Mouse (Mus musculus) hindbrain, embryonic 12.5 days (tissue): Measurements from ENCODE around the gene Klhdc8b. TPM values are rescaled to one million over a fixed set of nuclear protein-coding genes. Genes with fewer than 3 reads are reported as not detected.

Experiments
- ATAC-seq: fragments of 200-750 bp; cut with Nextera tagmentation; 2 replicates; pipeline ENCODE4 v1.8.0; 2017; ENCODE audit warnings: moderate TSS enrichment; ENCODE audit not compliant: low FRiP score
- H3K27ac ChIP-seq: fragments of 300-500 bp; sonication (generic); 2 replicates; pipeline ENCODE4 v1.5.1; 2016; ENCODE audit warnings: mild to moderate bottlenecking
- H3K27me3 ChIP-seq: fragments of 300-500 bp; sonication (generic); 2 replicates; pipeline ENCODE4 v1.6.1; 2016; ENCODE audit warnings: mild to moderate bottlenecking
- H3K36me3 ChIP-seq: fragments of 300-500 bp; sonication (generic); 2 replicates; pipeline ENCODE4 v1.6.1; 2016; ENCODE audit warnings: mild to moderate bottlenecking
- H3K4me1 ChIP-seq: fragments of 300-500 bp; sonication (generic); 2 replicates; pipeline ENCODE4 v1.6.1; 2016
- H3K4me2 ChIP-seq: fragments of 300-500 bp; sonication (generic); replicated peaks from 2 replicates; pipeline ENCODE4 v1.6.1; 2016; ENCODE audit warnings: mild to moderate bottlenecking
- H3K4me3 ChIP-seq: fragments of 300-500 bp; sonication (generic); 2 replicates; pipeline ENCODE4 v1.5.1; 2016; ENCODE audit warnings: mild to moderate bottlenecking
- H3K9ac ChIP-seq: fragments of 300-500 bp; sonication (generic); 2 replicates; pipeline ENCODE4 v1.6.1; 2016; ENCODE audit warnings: mild to moderate bottlenecking, moderate library complexity
- H3K9me3 ChIP-seq: fragments of 300-500 bp; sonication (generic); replicated peaks from 2 replicates; pipeline ENCODE4 v1.6.1; 2016; ENCODE audit warnings: mild to moderate bottlenecking
- WGBS: fragments of 180-500 bp; shearing (Covaris S2); methylation state at CpG from one replicate; pipeline ENCODE4 v1.1.7; 2016; 5-methylcytosine and 5-hydroxymethylcytosine counted together
- polyA plus RNA-seq: library from polyadenylated mRNA; unstranded; fragments of >200 nt; fragmentation: Nextera tagmentation; extraction: Ambion mirVana; gene quantifications from 2 replicates; pipeline ENCODE4 v1.2.1, GENCODE M21; 2016

The Klhdc8b gene
- polyA plus RNA-seq, 1 experiment from 2014 or later = 57.7 TPM

DNA sequence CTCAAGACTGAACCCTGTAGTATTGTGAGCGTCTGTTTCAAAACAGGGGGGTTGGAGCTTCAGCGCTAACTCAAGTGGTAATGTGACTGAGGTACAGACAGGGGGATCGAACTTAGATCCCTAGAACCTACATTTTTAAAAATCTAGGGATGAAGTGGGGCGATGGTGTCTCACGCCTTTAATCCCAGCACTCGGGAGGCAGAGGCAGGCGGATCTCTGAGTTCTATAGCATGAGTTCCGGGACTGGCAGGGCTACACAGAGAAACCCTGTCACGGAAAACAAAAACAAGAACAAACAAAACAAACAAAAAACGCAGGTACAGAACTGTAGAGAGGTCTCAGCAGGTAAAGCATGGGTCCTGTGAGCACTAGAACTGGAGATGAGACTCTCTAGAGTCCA, 4.4 kb downstream of the Klhdc8b start:
- H3K4me3 ChIP-seq = no peak overlapping the region
- peaks cover 17% of the 10 kb centered on the region for H3K4me1 ChIP-seq
- H3K27ac ChIP-seq = no peak overlapping the region
- H3K9ac ChIP-seq = no peak overlapping the region
- peaks cover 14% of the 10 kb centered on the region for H3K27me3 ChIP-seq
- 89% methylated on average over 10 of the region's 10 CpGs for WGBS
- no peak for ATAC-seq
- H3K4me2 ChIP-seq = no peak overlapping the region
- no peaks in the 10 kb centered on the region for H3K36me3 ChIP-seq
- H3K9me3 ChIP-seq = no peaks in the 10 kb centered on the region

DNA sequence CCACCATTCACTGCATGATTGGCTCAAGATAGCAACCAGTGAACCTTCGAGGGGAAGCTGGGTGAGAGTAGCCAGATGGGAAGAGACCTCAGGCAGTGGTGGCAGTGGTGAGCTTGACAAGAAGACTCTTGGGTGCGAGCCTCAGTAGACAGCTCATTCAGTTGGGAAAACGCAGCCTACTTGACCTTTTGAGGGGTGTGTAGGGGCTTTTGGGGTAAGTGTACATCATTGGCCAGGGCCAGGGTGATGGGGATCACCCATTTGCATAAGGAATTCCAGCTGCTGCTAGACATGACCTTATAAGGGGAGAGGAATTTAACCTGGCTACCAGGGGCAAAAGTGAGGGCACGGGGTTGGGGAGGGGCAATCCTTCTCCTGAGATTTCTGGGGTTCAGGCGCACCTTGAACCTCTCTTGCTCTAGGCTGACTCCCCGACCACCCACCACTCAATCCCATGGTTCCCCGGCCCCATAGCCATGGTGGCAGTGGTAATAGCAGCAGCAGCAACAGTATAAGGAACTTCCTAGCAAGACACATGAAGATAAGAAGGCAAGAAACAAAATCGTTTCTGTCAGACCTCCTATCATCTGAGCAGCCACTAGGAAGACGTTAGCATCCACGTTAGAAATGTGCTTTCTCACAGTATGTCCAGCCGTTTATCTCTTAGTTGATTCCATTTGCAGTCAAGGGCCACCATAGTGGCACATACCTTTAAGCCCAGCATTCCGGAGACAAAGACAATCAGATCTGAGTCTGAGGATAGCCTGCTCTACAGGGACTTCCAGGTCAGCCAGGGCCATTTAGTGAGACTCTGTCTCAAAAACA, 5.4 kb downstream of the Klhdc8b start:
- no peak overlapping the region for H3K4me3 ChIP-seq
- no peaks in the 10 kb centered on the region for H3K9me3 ChIP-seq
- H3K27me3 ChIP-seq = peaks cover 14% of the 10 kb centered on the region
- H3K9ac ChIP-seq = no peak overlapping the region
- no peak overlapping the region for H3K4me2 ChIP-seq
- no peak for ATAC-seq
- H3K27ac ChIP-seq = no peak overlapping the region
- H3K4me1 ChIP-seq = peaks cover 17% of the 10 kb centered on the region
- H3K36me3 ChIP-seq = no peaks in the 10 kb centered on the region
- WGBS = 81% methylated on average over 12 of the region's 12 CpGs

DNA sequence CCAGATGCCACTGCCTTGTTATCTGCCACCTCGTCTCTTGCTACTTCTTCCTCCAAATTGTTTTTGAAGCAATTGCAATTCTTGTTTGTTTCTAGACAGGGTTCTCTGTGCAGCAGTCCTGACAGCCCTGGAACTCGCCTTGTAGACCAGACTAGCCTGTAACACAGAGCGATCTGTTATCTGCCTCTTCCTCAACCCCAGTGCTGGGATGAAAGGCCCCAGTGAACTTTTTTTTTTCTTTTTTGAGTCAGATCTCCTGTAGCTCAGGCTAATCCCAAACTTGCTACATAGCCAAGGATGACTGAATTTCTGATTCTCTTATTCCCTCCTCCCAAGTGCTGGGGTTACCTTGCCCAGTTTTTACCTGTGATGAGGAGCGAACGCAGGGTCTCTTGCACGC, 7.0 kb downstream of the Klhdc8b start:
- 86% methylated on average over 6 of the region's 6 CpGs for WGBS
- ATAC-seq = no peak
- peaks cover 31% of the 10 kb centered on the region for H3K4me1 ChIP-seq
- H3K36me3 ChIP-seq = no peaks in the 10 kb centered on the region
- H3K4me2 ChIP-seq = no peak overlapping the region
- H3K9me3 ChIP-seq = no peaks in the 10 kb centered on the region
- H3K4me3 ChIP-seq = no peak overlapping the region
- no peak overlapping the region for H3K27ac ChIP-seq
- no peak overlapping the region for H3K9ac ChIP-seq
- peaks cover 14% of the 10 kb centered on the region for H3K27me3 ChIP-seq

DNA sequence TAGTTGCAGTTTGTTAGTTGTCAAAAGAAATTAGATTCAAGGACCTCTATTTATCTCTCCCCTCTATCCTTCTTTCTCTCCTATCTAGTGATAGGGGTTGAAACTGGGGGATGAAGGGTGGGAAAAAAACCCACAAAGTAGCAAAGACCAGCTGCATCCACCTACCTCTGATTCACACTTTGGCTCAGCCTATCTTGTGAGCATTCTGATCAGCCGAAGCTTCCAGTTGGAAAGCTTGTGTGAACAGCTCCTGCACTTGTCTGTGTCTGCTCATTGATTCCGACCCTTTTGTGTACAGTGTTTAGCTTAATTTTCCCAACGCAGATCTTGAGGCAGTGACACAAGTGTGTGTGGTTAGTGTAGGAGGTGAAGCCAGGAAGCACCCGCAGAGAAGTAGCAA, 7.9 kb downstream of the Klhdc8b start:
- no peak for ATAC-seq
- 82% methylated on average over 4 of the region's 4 CpGs for WGBS
- Histone ChIP-seq H3K4me3 (no peak overlapping the region), H3K9me3 (no peaks in the 10 kb centered on the region), H3K27ac (no peak overlapping the region), H3K9ac (no peak overlapping the region), H3K4me2 (peak overlapping the region; percentile 82; the same call in 1 of the 2 replicates), H3K36me3 (peaks cover 5% of the 10 kb centered on the region), H3K4me1 (peaks cover 39% of the 10 kb centered on the region), H3K27me3 (peaks cover 8% of the 10 kb centered on the region; the same call in 1 of the 2 replicates)

DNA sequence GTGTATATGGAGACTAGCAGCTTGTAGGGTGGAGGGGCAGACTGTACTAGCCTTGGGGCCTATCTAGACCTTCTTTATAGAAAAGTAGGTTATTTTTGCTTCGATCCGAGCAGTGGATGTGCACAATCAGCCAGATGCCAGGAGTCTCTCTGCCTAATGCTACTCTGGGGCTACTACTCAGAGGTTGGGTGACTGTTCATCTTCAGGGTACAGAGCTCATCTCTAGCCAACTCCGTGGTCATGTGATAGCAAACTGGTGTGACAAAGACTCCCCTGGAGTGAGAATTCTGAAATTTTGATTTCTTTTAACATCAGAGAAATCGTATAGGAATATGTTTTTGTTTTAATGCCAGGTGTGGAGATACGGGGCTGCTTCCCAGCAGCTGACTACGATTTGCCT, 8.5 kb downstream of the Klhdc8b start:
- peak overlapping the region; percentile 92 for H3K27ac ChIP-seq

DNA sequence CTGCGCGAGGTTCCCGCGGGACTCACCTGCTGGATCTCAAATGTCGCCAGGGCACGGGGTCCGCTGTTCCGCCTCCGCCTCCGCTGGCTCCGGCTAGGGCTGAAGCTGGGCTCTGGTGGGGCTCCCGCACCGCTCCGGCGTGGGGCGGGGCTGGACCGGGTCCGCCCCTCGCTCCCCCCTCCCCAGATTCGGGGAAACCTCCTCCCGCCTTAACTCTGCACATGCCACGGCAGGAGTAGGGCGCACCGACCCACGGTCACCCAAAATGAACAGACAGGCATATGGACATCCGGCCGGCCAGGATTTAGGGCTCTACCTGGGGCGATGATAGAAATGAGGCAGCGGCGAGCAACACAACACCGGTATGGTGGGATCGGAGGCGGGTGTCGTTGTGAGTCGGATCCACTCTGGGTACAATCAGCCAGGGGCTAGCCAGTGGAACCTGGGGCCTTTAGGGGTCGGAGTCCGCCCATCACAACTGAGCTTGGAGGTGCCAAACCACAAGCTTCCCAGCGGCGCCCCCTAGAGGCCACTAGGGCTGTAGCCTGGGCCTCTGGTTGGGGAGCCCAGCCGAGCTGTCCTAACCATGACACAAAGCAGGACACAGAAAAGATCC, 9.0 kb downstream of the Klhdc8b start:
- peaks cover 15% of the 10 kb centered on the region for H3K36me3 ChIP-seq
- peaks cover 4% of the 10 kb centered on the region; the same call in 1 of the 2 replicates for H3K27me3 ChIP-seq
- H3K27ac ChIP-seq = peak overlapping the region; percentile 92
- peak overlapping the region; percentile 76 for H3K9ac ChIP-seq
- ATAC-seq = peak; percentile 79
- peak overlapping the region; percentile 82 for H3K4me2 ChIP-seq
- no peaks in the 10 kb centered on the region for H3K9me3 ChIP-seq
- under 1% methylated on average over 40 of the region's 40 CpGs for WGBS
- H3K4me3 ChIP-seq = peak overlapping the region; percentile 57
- H3K4me1 ChIP-seq = peaks cover 39% of the 10 kb centered on the region

More for the DNA sequence above, 8.5 kb downstream of the Klhdc8b start:
- Histone ChIP-seq H3K4me2 (peak overlapping the region; percentile 82), H3K4me3 (peak overlapping the region; percentile 57), H3K27me3 (peaks cover 6% of the 10 kb centered on the region; the same call in 1 of the 2 replicates), H3K4me1 (peaks cover 39% of the 10 kb centered on the region), H3K9ac (peak overlapping the region; percentile 76), H3K36me3 (peaks cover 10% of the 10 kb centered on the region), H3K9me3 (no peaks in the 10 kb centered on the region)
- whole genome bisulfite sequencing = 53% methylated on average over 6 of the region's 6 CpGs
- peak; percentile 14; the same call in 1 of the 2 replicates for ATAC-seq

DNA sequence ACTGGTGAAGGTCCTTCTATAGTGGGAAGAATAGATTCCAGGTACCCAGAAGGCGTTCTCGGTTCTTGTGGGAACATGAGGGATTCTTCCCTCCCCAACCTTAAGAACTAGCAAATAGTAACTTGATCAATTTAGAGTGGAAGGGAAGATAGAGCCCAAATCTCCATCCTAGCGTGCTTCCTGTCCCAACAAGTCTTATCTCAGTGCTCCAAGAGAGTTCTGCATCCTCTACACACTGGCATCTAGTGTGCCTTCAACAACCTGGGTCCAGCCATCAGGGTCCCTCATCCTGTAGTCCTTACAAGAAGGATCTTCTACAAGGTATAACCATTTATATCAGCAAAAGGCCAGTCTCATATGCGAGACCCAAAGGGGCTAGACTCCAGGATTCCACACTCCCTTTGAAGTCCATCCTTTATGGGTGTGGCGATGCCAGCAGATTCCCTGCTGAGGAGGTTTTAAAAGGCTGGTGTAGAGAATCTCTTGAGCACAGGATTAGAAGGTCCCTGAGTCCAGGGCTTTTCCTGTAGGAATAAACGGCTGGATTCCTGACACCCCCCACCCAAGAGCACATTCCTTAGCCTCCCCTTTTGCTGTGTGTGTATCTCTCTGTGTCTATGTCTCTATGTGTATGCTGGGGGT, 9.7 kb downstream of the Klhdc8b start:
- Histone ChIP-seq H3K27ac (peak overlapping the region; percentile 92), H3K4me2 (peak overlapping the region; percentile 82), H3K9me3 (no peaks in the 10 kb centered on the region), H3K36me3 (peaks cover 15% of the 10 kb centered on the region), H3K27me3 (peaks cover 4% of the 10 kb centered on the region; the same call in 1 of the 2 replicates), H3K9ac (peak overlapping the region; percentile 76), H3K4me3 (peak overlapping the region; percentile 57), H3K4me1 (peaks cover 39% of the 10 kb centered on the region)
- no peak for ATAC-seq
- 52% methylated on average over 6 of the region's 6 CpGs for WGBS

DNA sequence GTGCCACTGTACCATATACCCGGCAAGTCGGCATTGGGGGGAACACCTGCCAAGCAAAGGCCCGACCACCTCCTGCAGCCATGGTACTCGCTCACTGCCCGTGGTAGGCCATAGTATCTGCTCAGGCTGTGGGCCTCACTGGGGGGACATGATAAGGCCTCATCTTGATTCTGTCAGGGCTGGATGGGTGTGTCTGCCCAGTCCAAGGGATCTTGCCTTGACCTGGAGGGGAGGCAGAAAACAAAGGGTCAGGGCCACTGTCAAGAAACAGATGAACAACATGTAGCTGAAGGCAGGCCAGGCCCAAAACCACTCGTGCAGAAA, 10.2 kb downstream of the Klhdc8b start:
- Histone ChIP-seq H3K36me3 (peaks cover 15% of the 10 kb centered on the region), H3K9me3 (no peaks in the 10 kb centered on the region), H3K9ac (peak overlapping the region; percentile 53), H3K4me3 (peak overlapping the region; percentile 57), H3K27ac (peak overlapping the region; percentile 92), H3K27me3 (peaks cover 4% of the 10 kb centered on the region; the same call in 1 of the 2 replicates), H3K4me2 (peak overlapping the region; percentile 82), H3K4me1 (peaks cover 39% of the 10 kb centered on the region)
- no peak for ATAC-seq
- WGBS = 93% methylated on average over 6 of the region's 6 CpGs

DNA sequence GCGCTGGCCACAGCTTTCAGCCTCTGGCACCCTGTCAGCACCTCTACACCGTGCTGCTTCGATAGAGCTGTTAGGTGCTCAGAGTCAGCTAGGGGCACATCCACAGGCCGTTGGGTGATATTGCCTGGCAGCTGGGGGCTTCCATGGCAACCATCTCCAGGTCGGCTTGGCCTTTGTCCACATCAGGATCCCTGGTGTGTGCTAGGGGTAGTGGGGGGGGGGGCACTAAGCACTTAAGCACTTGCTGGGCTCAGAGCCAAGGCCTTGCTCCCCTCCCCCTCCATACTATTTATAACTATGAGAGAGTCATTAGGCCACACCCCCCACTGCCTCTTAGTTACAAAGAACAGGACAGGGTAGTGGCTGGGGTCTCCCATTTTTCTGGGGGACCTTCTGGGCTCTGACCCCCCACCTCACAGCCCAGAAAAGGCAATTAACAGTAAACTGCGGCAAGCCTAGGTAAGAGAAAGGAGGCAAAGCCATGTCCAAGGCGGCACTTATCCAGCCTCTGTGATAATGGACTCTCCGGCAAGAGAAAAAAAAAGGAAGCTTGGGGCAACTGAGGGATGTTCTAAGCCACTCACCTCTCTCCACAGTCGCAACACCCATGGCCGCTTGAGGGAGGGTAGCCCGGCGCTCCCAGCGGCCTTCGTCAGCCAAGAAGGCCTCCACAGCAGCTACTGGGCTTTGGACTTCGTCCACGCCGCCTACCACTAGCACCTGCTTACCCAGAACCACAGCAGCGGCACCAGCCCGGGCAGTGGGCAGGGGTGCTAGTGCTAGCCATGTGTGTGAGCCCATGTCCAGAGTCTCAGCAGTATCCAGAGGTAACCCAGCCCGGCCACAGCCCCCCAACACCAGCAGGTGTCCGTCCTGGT, 10.8 kb downstream of the Klhdc8b start:
- Histone ChIP-seq H3K27ac (peak overlapping the region; percentile 92), H3K9me3 (no peaks in the 10 kb centered on the region), H3K4me1 (peaks cover 39% of the 10 kb centered on the region), H3K4me3 (peak overlapping the region; percentile 57), H3K27me3 (no peaks in the 10 kb centered on the region; the same call in 1 of the 2 replicates), H3K36me3 (peaks cover 15% of the 10 kb centered on the region), H3K9ac (peak overlapping the region; percentile 53), H3K4me2 (peak overlapping the region; percentile 82)
- 65% methylated on average over 21 of the region's 21 CpGs for WGBS
- peak; percentile 74 for ATAC-seq

DNA sequence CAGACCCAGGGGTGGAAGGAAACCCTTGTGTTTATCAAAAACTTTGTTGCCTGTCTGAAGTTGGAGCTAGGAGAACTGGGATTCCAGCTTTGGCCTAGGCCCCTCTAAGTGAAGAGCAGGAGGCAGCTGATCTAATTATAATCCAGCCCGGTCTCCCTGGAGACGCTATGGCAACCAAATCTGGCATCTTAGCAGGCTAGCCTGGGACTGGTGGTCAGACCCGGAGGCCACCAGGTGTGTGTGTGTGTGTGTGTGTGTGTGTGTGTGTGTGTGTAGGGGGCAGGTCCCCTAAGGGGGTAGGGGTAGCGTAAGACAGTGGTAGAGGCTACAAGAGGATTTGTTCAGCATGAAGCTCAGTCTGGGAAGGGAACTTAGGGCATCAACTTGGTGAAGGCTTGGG, 11.5 kb downstream of the Klhdc8b start:
- Histone ChIP-seq H3K4me2 (peak overlapping the region; percentile 82), H3K36me3 (peaks cover 15% of the 10 kb centered on the region), H3K9me3 (no peaks in the 10 kb centered on the region), H3K27ac (peak overlapping the region; percentile 92), H3K4me1 (peaks cover 39% of the 10 kb centered on the region), H3K9ac (peak overlapping the region; percentile 15; the same call in 1 of the 2 replicates), H3K27me3 (no peaks in the 10 kb centered on the region; the same call in 1 of the 2 replicates), H3K4me3 (0 out of 2 replicates have a peak overlapping the region, but pooled peaks have one; percentile 57)
- WGBS = 15% methylated on average over 4 of the region's 4 CpGs
- peak; percentile 59 for ATAC-seq

DNA sequence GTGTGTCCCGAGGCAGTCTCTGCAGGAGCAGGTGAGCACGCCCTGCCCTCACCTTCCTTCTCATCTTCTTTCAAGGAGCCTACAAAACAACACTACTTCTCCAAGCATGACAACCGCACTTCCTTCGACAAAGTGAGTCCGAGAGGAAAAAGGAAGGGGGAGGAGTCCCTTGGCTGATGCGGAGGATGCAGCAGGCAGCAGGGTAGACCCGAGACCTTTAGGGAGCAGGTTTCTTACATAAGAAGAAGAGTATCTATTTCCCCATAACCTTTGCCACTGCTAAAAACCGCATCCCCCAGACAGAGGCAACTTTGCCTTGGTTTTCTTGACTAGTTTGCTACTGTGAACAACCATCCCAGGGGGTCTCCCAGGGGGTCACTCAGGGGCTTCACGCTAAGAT, 16.3 kb downstream of the Klhdc8b start:
- 66% methylated on average over 9 of the region's 9 CpGs for WGBS
- H3K4me2 ChIP-seq = no peak overlapping the region
- no peaks in the 10 kb centered on the region; the same call in 1 of the 2 replicates for H3K27me3 ChIP-seq
- peaks cover 16% of the 10 kb centered on the region for H3K4me1 ChIP-seq
- no peak overlapping the region for H3K27ac ChIP-seq
- H3K9ac ChIP-seq = no peak overlapping the region
- H3K36me3 ChIP-seq = peaks cover 15% of the 10 kb centered on the region
- H3K9me3 ChIP-seq = no peaks in the 10 kb centered on the region
- no peak for ATAC-seq
- H3K4me3 ChIP-seq = no peak overlapping the region
